Mouse (Mus musculus) neural tube, embryonic 15.5 days (tissue): ENCODE measurements around the gene Retreg1. TPM values are rescaled to one million over a fixed set of nuclear protein-coding genes. Genes with fewer than 3 reads are reported as not detected.

Source experiments
- microRNA-seq: library from miRNA; unstranded; fragments of <30 nt; microRNA quantifications from one replicate; pipeline ENCODE4, GENCODE M21; 2017
- polyA plus RNA-seq: library from polyadenylated mRNA; unstranded; fragments of >200 nt; fragmentation: Nextera tagmentation; extraction: Ambion mirVana; gene quantifications from 2 replicates; pipeline ENCODE4 v1.2.1, GENCODE M21; 2015

Retreg1 gene
- polyA plus RNA-seq, 1 experiment from 2014 or later = 16.2 TPM

Small RNA genes within 50 kb of the gene (microRNA-seq; reads per million reads assigned to microRNA genes)
- not detected for gene Mir7212

Other genes with a start within 250 kb of the Retreg1 start
- gene Myo10, start 220.7 kb upstream of the Retreg1 start, polyA plus RNA-seq = 19.5 and 26.1 TPM in 2 replicates
- gene Zfp622, start 141.2 kb downstream of the Retreg1 start, polyA plus RNA-seq = 35.2 and 37.4 TPM in 2 replicates